Mouse (Mus musculus) liver, embryonic 14.5 days (tissue): ENCODE measurements at regions not wholly inside any gene's neighbourhood (a gene's known extent, or its start where the extent isn't known, plus 50 kb on each side); places are given as distances from the start of the nearest gene placed in this dataset.

Source experiments
- CTCF ChIP-seq: IDR thresholded peaks from 2 replicates; pipeline ENCODE4 v1.5.1; 2016; ENCODE audit warnings: antibody characterized with exemption, low read depth, control low read depth
- EP300 ChIP-seq: IDR thresholded peaks from 2 replicates; pipeline ENCODE4 v1.6.1; 2016; ENCODE audit warnings: antibody characterized with exemption, low read depth

- no peak for TF ChIP-seq CTCF
- TF ChIP-seq EP300, result no peak
These were observed 112.6 kb downstream of the Mrm1 start for GRCm38 (mm10) chr11:84706692-84707091.
